Mouse (Mus musculus) liver, postnatal 0 days (tissue): ENCODE data around the gene Lrp1. TPM values are rescaled to one million over a fixed set of nuclear protein-coding genes. Genes with fewer than 3 reads are reported as not detected.

Source experiments
- ATAC-seq: fragments of 200-750 bp; cut with Nextera tagmentation; 2 replicates; pipeline ENCODE4 v1.8.0; 2017; ENCODE audit warnings: mild to moderate bottlenecking, moderate library complexity
- DNase-seq: peaks from one replicate; pipeline ENCODE4 v3.0.0-alpha.2; 2016
- H3K27ac ChIP-seq: fragments of 300-500 bp; sonication (generic); 2 replicates; pipeline ENCODE4 v1.5.1; 2014; ENCODE audit warnings: antibody characterized with exemption, moderate library complexity, mild to moderate bottlenecking, low read depth
- H3K27me3 ChIP-seq: fragments of 300-500 bp; sonication (generic); 2 replicates; pipeline ENCODE4 v1.6.1; 2014; ENCODE audit warnings: low read length, control low read depth, mixed read lengths; ENCODE audit not compliant: insufficient read depth
- H3K36me3 ChIP-seq: fragments of 300-500 bp; sonication (generic); replicated peaks from 2 replicates; pipeline ENCODE4 v1.6.1; 2014; ENCODE audit warnings: mild to moderate bottlenecking, control low read depth, low read length, moderate library complexity, mixed read lengths; ENCODE audit not compliant: insufficient read depth
- H3K4me1 ChIP-seq: fragments of 300-500 bp; sonication (generic); 2 replicates; pipeline ENCODE4 v1.6.1; 2014; ENCODE audit warnings: antibody characterized with exemption, mild to moderate bottlenecking, control low read depth; ENCODE audit not compliant: insufficient read depth
- H3K4me2 ChIP-seq: fragments of 300-500 bp; sonication (generic); 2 replicates; pipeline ENCODE4 v1.6.1; 2014; ENCODE audit warnings: low read depth, mild to moderate bottlenecking, low read length, moderate library complexity, mixed read lengths
- H3K4me3 ChIP-seq: fragments of 300-500 bp; sonication (generic); 2 replicates; pipeline ENCODE4 v1.5.1; 2014; ENCODE audit warnings: low read depth, low read length
- H3K9ac ChIP-seq: fragments of 300-500 bp; sonication (generic); replicated peaks from 2 replicates; pipeline ENCODE4 v1.6.1; 2014; ENCODE audit warnings: mild to moderate bottlenecking, moderate library complexity
- H3K9me3 ChIP-seq: fragments of 300-500 bp; sonication (generic); 2 replicates; pipeline ENCODE4 v1.6.1; 2016; ENCODE audit warnings: mild to moderate bottlenecking, control low read depth, low read length, mixed read lengths
- CTCF ChIP-seq: sonication (generic); IDR thresholded peaks from 2 replicates; pipeline ENCODE4 v1.5.1; 2016; ENCODE audit warnings: antibody characterized with exemption, low read depth
- EP300 ChIP-seq: IDR thresholded peaks from 2 replicates; pipeline ENCODE4 v1.6.1; 2016; ENCODE audit warnings: antibody characterized with exemption, low read depth, mild to moderate bottlenecking
- WGBS: fragments of 180-500 bp; shearing (Covaris S2); extraction: QIAGEN DNeasy Blood & Tissue Kit; methylation state at CpG from one replicate; pipeline ENCODE4 v1.1.7; 2014; ENCODE audit not compliant: insufficient replicate concordance; 5-methylcytosine and 5-hydroxymethylcytosine counted together
- polyA plus RNA-seq: library from polyadenylated mRNA; unstranded; fragments of >200 nt; fragmentation: Nextera tagmentation; extraction: Ambion mirVana; gene quantifications from 2 replicates; pipeline ENCODE4 v1.2.1, GENCODE M21; 2015

Gene Lrp1
- polyA plus RNA-seq, 1 experiment from 2014 or later: 49.2 TPM

- no peak for DNase-seq
Measured at GRCm38 (mm10) chr10:127530945-127531344, 90.0 kb downstream of the Lrp1 start.

GRCm38 (mm10) chr10:127527481-127527880, 93.5 kb downstream of the Lrp1 start:
- Histone ChIP-seq H3K36me3 (no peaks in the 10 kb centered on the region), H3K4me3 (no peak overlapping the region), H3K9ac (no peak overlapping the region), H3K4me2 (no peak overlapping the region), H3K27me3 (peaks cover 89% of the 10 kb centered on the region), H3K27ac (no peak overlapping the region), H3K9me3 (no peaks in the 10 kb centered on the region), H3K4me1 (peaks cover 11% of the 10 kb centered on the region)
- no peak for ATAC-seq
- no peak for TF ChIP-seq CTCF
- WGBS: 6% methylated on average over 17 of the region's 17 CpGs
- no peak for DNase-seq

More at GRCm38 (mm10) chr10:127530945-127531344, 90.0 kb downstream of the Lrp1 start:
- no peak for TF ChIP-seq CTCF
- no peak for TF ChIP-seq EP300
- no peaks in the 10 kb centered on the region for H3K36me3 ChIP-seq
- WGBS: 2% methylated on average over 19 of the region's 25 CpGs
- H3K9ac ChIP-seq: no peak overlapping the region
- H3K4me1 ChIP-seq: peaks cover 20% of the 10 kb centered on the region
- no peak overlapping the region for H3K27ac ChIP-seq
- no peak overlapping the region for H3K4me2 ChIP-seq
- no peaks in the 10 kb centered on the region for H3K9me3 ChIP-seq
- H3K4me3 ChIP-seq: no peak overlapping the region
- ATAC-seq: no peak
- peaks cover 100% of the 10 kb centered on the region for H3K27me3 ChIP-seq

- peak; percentile 77 for DNase-seq
- Histone ChIP-seq H3K4me3 (peak overlapping the region; percentile 33), H3K36me3 (no peaks in the 10 kb centered on the region), H3K9me3 (no peaks in the 10 kb centered on the region), H3K27ac (no peak overlapping the region), H3K4me2 (peak overlapping the region; percentile 63), H3K27me3 (peaks cover 81% of the 10 kb centered on the region), H3K4me1 (peaks cover 11% of the 10 kb centered on the region), H3K9ac (no peak overlapping the region)
- WGBS: under 1% methylated on average over 26 of the region's 26 CpGs
- ATAC-seq: peak; percentile 51
- peak; percentile 65 for TF ChIP-seq CTCF
- no peak for TF ChIP-seq EP300
Measured at GRCm38 (mm10) chr10:127526681-127527080, 94.3 kb downstream of the Lrp1 start.

GRCm38 (mm10) chr10:127526048-127526447, 94.9 kb downstream of the Lrp1 start:
- 3% methylated on average over 26 of the region's 26 CpGs for WGBS
- no peak for ATAC-seq
- H3K9ac ChIP-seq: no peak overlapping the region
- H3K36me3 ChIP-seq: no peaks in the 10 kb centered on the region
- peaks cover 75% of the 10 kb centered on the region for H3K27me3 ChIP-seq
- peak overlapping the region; percentile 63 for H3K4me2 ChIP-seq
- peak overlapping the region; percentile 33 for H3K4me3 ChIP-seq
- TF ChIP-seq EP300: no peak
- TF ChIP-seq CTCF: no peak
- H3K9me3 ChIP-seq: no peaks in the 10 kb centered on the region
- DNase-seq: no peak
- H3K4me1 ChIP-seq: peaks cover 11% of the 10 kb centered on the region
- H3K27ac ChIP-seq: no peak overlapping the region

GRCm38 (mm10) chr10:127524646-127525255, 96.2 kb downstream of the Lrp1 start:
- Histone ChIP-seq H3K4me3 (no peak overlapping the region), H3K4me1 (peaks cover 20% of the 10 kb centered on the region), H3K4me2 (no peak overlapping the region), H3K9me3 (no peaks in the 10 kb centered on the region), H3K27me3 (peaks cover 62% of the 10 kb centered on the region), H3K36me3 (peaks cover 5% of the 10 kb centered on the region), H3K9ac (no peak overlapping the region), H3K27ac (no peak overlapping the region)
- DNase-seq (no peak), ATAC-seq (no peak)
- WGBS: 5% methylated on average over 23 of the region's 23 CpGs
- TF ChIP-seq EP300 (no peak), CTCF (no peak)

- peak within 1 kb of the TSS; percentile 79 for H3K4me2 ChIP-seq
- H3K27ac ChIP-seq: peak within 1 kb of the TSS; percentile 80
- WGBS: under 1% methylated on average over 21 of the region's 21 CpGs
- peaks cover 27% of the 10 kb centered on the region for H3K4me1 ChIP-seq
- peaks cover 30% of the 10 kb centered on the region for H3K36me3 ChIP-seq
- peaks cover 36% of the 10 kb centered on the region for H3K27me3 ChIP-seq
- H3K9ac ChIP-seq: peak within 1 kb of the TSS; percentile 62
- DNase-seq: peak; percentile 88
- no peaks in the 10 kb centered on the region for H3K9me3 ChIP-seq
- peak within 1 kb of the TSS; percentile 60 for H3K4me3 ChIP-seq
- ATAC-seq: peak; percentile 57
- TF ChIP-seq CTCF (no peak), EP300 (no peak)
Measured at GRCm38 (mm10) chr10:127522088-127522581, 98.8 kb downstream of the Lrp1 start, which contains the start of gene Shmt2. TSS of gene Shmt2 (minus strand) at chr10:127522444.
